Mouse (Mus musculus) adipocyte (in vitro differentiated cells): Measurements from ENCODE around the gene Hcrt.

ENCODE experiments used
- DNase-seq: peaks from one replicate; pipeline ENCODE4 v3.0.0-alpha.2; 2016; ENCODE audit warnings: low spot score

Gene Hcrt

GRCm38 (mm10) chr11:100767871-100768270 is 5.1 kb upstream of the Hcrt start:
- no peak for DNase-seq

- DNase-seq = no peak
Measured at GRCm38 (mm10) chr11:100766726-100767125, 4.0 kb upstream of the Hcrt start.

- DNase-seq = peak; percentile 85
Measured at GRCm38 (mm10) chr11:100761547-100762045, 1.1 kb downstream of the Hcrt start.

GRCm38 (mm10) chr11:100759611-100760233 is 3.0 kb downstream of the Hcrt start, which contains the start of gene Kcnh4:
Kcnh4 (minus strand) TSS chr11:100759942.
- DNase-seq = no peak

GRCm38 (mm10) chr11:100758707-100759610 is 3.8 kb downstream of the Hcrt start:
- DNase-seq = peak; percentile 81

GRCm38 (mm10) chr11:100757566-100757965 is 5.2 kb downstream of the Hcrt start:
- no peak for DNase-seq

GRCm38 (mm10) chr11:100756476-100756875 is 6.3 kb downstream of the Hcrt start:
- DNase-seq = no peak

GRCm38 (mm10) chr11:100754693-100755057 is 8.1 kb downstream of the Hcrt start:
- no peak for DNase-seq

GRCm38 (mm10) chr11:100754021-100754692 is 8.6 kb downstream of the Hcrt start:
- DNase-seq = no peak

- DNase-seq = no peak
Measured at GRCm38 (mm10) chr11:100752294-100752693, 10.4 kb downstream of the Hcrt start.

GRCm38 (mm10) chr11:100750127-100750526 is 12.6 kb downstream of the Hcrt start:
- no peak for DNase-seq

GRCm38 (mm10) chr11:100749469-100749868 is 13.3 kb downstream of the Hcrt start:
- DNase-seq = no peak

- no peak for DNase-seq
Measured at GRCm38 (mm10) chr11:100748620-100749019, 14.1 kb downstream of the Hcrt start.

- no peak for DNase-seq
Measured at GRCm38 (mm10) chr11:100747114-100747513, 15.6 kb downstream of the Hcrt start.

- no peak for DNase-seq
Measured at GRCm38 (mm10) chr11:100746546-100746945, 16.2 kb downstream of the Hcrt start.

- DNase-seq = no peak
Measured at GRCm38 (mm10) chr11:100745085-100745484, 17.6 kb downstream of the Hcrt start.

GRCm38 (mm10) chr11:100741348-100741747 is 21.4 kb downstream of the Hcrt start:
- peak; percentile 53 for DNase-seq

- no peak for DNase-seq
Measured at GRCm38 (mm10) chr11:100738749-100739148, 24.0 kb downstream of the Hcrt start.

GRCm38 (mm10) chr11:100738066-100738604 is 24.6 kb downstream of the Hcrt start, which contains the start of gene Rab5c:
Rab5c (minus strand) TSS chr11:100738215.
- peak; percentile 100 for DNase-seq

GRCm38 (mm10) chr11:100737105-100737733 is 25.5 kb downstream of the Hcrt start:
- peak; percentile 28 for DNase-seq

- DNase-seq = no peak
Measured at GRCm38 (mm10) chr11:100736746-100737080, 26.0 kb downstream of the Hcrt start.
